Mouse (Mus musculus): ENCODE measurements around the gene Olfr434. TPM values are rescaled to one million over a fixed set of nuclear protein-coding genes. Genes with fewer than 3 reads are reported as not detected.
"Not testable (repeated sequence)": the region's sequence is repeated elsewhere in the genome, so short reads cannot be mapped to it uniquely, and the experiment has no call there.

Olfr434 gene
- total RNA-seq (2021): not detected

DNA sequence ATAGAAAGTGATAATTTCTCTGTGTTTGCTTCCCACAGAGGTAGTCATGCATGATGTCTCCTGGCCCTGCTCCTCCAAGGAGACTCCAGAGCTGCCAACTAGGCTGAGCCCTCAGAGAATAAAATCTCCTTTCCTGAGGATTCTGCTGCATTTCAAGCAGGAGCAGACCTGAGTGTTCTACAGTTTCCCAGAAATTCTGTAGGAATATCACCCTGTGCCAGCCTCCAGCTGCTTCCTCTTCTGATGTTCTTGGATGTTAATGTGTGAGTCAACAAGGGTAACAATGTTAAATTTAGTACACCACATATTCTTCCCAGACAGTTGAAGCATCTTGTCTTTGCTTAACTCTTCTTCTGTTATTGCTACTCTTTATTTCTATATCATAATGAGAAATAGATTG, at the start of gene Olfr434:
Gene Olfr434, plus strand, starts transcription at position 149 of the 400 bp plus-strand sequence.
- intact Hi-C loops (cut with DNase I); DNase-seq (ENCODE audit: low spot score): not testable (repeated sequence)

GRCm38 (mm10) chr6:43167246-43167645, 45.6 kb upstream of the Olfr434 start:
- intact Hi-C loops (cut with DNase I): no loop called here
- no peak for DNase-seq (ENCODE audit: low spot score)

GRCm38 (mm10) chr6:43171840-43172239, 41.0 kb upstream of the Olfr434 start, which contains the start of gene Olfr13:
Gene Olfr13 (plus strand): TSS chr6:43172140.
- no peak for DNase-seq (ENCODE audit: low spot score)
- intact Hi-C loops (cut with DNase I): no loop called here

- no peak for DNase-seq (ENCODE audit: low spot score)
- intact Hi-C loops (cut with DNase I): no loop called here
Measured at GRCm38 (mm10) chr6:43178129-43178528, 34.7 kb upstream of the Olfr434 start.

- no peak for DNase-seq (ENCODE audit: low spot score)
- intact Hi-C loops (cut with DNase I): no loop called here
Measured at GRCm38 (mm10) chr6:43178584-43179501, 34.0 kb upstream of the Olfr434 start.

DNA sequence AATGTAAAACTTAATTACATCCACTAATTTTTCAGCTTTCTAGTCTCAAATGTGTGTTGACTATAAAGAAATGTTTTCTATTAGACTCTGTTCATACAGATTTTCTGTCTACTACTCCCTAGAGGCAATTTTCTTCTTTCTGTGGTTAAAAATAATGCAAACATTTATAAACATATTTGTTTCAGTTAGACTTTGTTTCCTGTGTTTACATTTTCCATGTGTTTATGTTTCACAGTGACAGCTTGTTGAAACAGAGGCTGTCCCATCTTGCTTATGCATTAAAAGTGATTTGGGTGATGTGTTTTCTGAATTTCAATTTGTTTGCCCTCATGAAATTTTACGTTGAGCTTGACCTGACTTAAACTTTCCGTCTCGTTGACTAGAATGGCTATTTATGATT, 21.8 kb upstream of the Olfr434 start:
- intact Hi-C loops (cut with DNase I): no loop called here
- no peak for DNase-seq (ENCODE audit: low spot score)

DNA sequence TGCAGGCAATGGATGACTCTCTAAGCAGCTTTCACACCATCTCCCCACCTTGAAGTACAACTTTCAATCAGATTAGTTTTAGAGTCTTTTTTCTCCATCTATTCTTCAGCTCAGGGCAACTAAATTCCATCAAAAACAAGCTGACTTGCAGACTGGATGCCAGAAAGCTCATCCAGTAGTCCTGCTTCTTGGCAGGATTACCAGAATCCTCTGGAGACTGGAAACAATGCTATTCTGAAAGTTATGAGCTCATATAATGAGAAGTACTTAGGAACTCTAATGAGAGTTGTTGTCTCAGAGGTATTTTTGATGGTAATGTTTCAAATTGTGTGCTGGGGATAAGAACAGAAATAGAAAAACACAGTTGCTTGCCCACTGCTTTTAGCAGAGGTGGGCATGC, 16.0 kb upstream of the Olfr434 start, which contains the start of gene Olfr435:
Gene Olfr435, plus strand, starts transcription at position 366 of the 400 bp plus-strand sequence.
- no peak for DNase-seq (ENCODE audit: low spot score)
- intact Hi-C loops (cut with DNase I): no loop called here

DNA sequence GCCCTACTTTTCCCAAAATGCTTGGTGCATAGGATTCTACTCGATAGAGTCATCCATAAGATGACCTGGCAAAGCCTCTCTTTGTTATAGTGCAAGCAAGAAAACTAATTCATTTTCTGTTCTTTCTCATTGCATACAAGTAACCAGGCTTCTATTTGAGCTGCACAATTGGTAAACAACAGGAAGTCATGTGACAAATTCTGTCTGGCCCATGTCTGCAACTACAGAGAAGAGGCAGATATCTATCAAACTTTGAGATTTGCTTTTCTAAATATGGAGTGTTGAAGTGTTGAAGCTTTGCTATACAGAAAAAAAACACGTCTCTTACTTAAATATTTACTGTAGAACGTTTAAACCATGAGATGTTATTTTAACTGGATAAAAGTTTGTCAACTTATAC, 14.7 kb upstream of the Olfr434 start:
- intact Hi-C loops (cut with DNase I): no loop called here
- DNase-seq (ENCODE audit: low spot score): no peak

DNA sequence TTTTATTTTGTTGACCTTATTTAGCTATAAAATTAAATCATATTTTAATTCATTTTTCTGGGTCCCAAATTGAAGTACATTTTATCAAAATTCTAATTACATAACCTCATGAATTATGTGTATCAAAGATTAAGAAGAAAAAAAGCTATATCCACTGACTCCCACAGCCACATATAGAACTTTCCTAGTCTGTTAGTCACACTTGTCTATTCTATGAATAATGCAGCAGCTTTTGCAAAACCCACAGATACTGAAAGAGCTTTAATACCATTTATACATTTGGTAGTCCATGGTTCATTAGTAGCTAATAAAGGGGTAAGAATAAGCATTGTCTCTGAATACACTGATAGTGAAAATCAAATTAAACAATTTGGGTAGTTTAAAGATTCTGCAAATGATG, 10.0 kb upstream of the Olfr434 start:
- intact Hi-C loops (cut with DNase I): no loop called here

GRCm38 (mm10) chr6:43205355-43205754, 7.5 kb upstream of the Olfr434 start:
- intact Hi-C loops (cut with DNase I): no loop called here

More for the DNA sequence above, 10.0 kb upstream of the Olfr434 start:
- DNase-seq (ENCODE audit: low spot score): no peak

GRCm38 (mm10) chr6:43231255-43231654, 18.4 kb downstream of the Olfr434 start, which contains the start of gene Olfr47:
Gene Olfr47 (plus strand): TSS chr6:43231529.
- intact Hi-C loops (cut with DNase I); DNase-seq (ENCODE audit: low spot score): not testable (repeated sequence)

More at GRCm38 (mm10) chr6:43205355-43205754, 7.5 kb upstream of the Olfr434 start:
- DNase-seq (ENCODE audit: low spot score): no peak

DNA sequence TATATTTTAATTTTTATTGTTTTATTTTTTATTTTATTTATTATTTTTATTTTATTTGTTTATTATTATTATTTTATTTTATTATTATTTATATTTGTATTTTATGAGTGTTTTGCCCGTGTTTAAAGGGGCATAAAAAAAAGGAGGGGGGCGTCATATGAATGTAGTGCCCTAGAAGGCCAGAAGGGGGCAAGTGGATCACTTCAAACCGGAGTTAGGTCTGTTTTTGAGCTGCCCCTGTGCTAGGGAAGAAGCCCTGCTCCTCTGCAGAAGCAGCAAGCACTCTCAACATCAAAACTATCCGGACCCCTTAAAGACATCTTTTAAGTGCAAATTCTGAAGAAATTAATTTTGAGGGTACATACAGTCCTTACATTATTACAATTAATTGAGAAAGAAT, 29.2 kb downstream of the Olfr434 start:
- DNase-seq (ENCODE audit: low spot score): no peak
- intact Hi-C loops (cut with DNase I): loop anchor here (5.0 kb wide), 1 partner anchor 35 kb away; no protein-coding TSS in a partner anchor

GRCm38 (mm10) chr6:43247396-43247795, 34.6 kb downstream of the Olfr434 start:
- intact Hi-C loops (cut with DNase I): no loop called here
- no peak for DNase-seq (ENCODE audit: low spot score)

DNA sequence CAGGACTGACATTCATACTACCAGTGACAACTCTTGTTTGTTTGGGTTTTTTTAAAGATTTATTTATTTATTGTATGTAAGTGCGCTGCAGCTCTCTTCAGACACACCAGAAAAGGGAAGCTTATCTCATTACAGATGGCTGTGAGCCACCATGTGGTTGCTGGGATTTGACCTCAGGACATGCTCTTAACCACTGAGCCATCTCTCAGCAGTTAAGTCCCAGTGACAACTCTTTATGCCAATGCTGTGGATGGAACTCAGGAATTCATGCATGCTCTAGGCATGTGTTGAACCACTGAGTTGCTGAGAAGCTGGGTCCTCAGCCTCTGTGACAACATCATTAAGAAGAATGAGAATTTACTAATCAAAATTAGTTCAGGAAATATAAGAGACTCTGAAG, 40.2 kb downstream of the Olfr434 start:
- no peak for DNase-seq (ENCODE audit: low spot score)
- intact Hi-C loops (cut with DNase I): no loop called here

- no peak for DNase-seq (ENCODE audit: low spot score)
- intact Hi-C loops (cut with DNase I): loop anchor here (1.0 kb wide), 2 partner anchors 24 to 43 kb away; no protein-coding TSS in a partner anchor
Measured at GRCm38 (mm10) chr6:43254193-43254926, 41.5 kb downstream of the Olfr434 start.

DNA sequence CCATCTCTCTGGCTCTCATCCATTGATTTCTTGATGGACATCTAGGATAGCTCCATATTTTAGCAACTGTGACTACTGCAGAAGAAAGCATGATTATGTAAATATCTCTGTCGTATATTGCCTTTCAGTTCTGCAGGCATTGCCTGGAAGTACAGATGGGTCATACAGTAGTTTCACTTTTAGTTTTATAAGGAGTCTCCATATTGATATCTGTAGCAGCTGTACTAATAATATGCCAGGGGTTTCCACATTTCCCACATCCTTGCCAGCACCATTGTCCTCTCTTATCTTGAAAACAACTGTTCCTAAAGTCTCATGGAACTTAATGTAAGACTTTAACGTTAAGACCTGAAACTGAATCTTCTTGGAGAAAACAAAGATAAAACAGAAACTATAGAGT, 47.9 kb downstream of the Olfr434 start:
- intact Hi-C loops (cut with DNase I): loop anchor here (10.0 kb wide), 2 partner anchors 404 to 716 kb away; partner anchors contain the start of genes Olfr455 and Tpk1
- no peak for DNase-seq (ENCODE audit: low spot score)

DNA sequence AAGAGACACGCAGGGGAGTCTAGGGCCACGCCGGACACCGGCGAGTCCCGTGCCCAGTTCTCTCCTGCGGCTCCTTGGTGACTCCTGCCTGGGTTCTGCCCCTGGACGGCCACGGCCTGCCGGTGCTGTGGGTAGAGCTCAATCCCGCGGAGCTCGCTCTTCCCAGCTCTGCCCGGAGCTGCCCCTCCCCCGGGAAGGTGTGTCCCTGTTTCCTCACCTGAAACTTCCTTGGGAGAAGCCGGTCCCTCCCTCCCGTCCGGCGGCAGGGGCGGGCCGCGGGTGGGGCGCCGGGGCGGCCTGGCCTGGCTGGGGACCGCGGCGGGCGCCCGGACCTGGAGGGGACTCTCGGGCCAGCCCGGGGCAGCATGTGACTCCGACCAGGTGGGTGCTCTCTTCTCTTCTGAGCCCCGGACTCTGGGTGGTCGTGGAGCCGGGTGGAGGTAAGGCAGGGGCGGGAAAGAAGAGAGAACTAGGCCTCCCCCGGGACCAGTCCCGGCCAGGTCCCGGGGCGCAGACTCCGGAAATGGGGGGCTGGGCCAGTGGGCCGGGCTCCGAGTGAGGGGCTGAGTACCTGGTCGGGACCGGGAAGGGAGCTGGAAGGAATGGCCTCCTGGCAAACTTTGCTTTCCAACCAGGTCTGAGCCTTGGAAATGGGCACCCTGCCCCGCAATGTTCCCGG, 52.7 kb downstream of the Olfr434 start, which contains the start of gene Arhgef5:
Gene Arhgef5, plus strand, starts transcription at position 220 of the 679 bp plus-strand sequence.
- intact Hi-C loops (cut with DNase I): loop anchor here (10.0 kb wide), 2 partner anchors 399 to 721 kb away; partner anchors contain the start of genes Olfr455 and Tpk1

GRCm38 (mm10) chr6:43266356-43266755, 53.5 kb downstream of the Olfr434 start:
- no peak for DNase-seq (ENCODE audit: low spot score)
- intact Hi-C loops (cut with DNase I): loop anchor here (10.0 kb wide), 2 partner anchors 398 to 722 kb away; partner anchors contain the start of genes Olfr455 and Tpk1

More for the DNA sequence above, 52.7 kb downstream of the Olfr434 start, which contains the start of gene Arhgef5:
- peak; percentile 42 for DNase-seq (ENCODE audit: low spot score)
